Mouse (Mus musculus): Measurements from ENCODE around the gene N6amt1. TPM values are rescaled to one million over a fixed set of nuclear protein-coding genes. Genes with fewer than 3 reads are reported as not detected.

Gene N6amt1
- 10.6 TPM for polyA plus RNA-seq (2017; shearing (Covaris generic))

DNA sequence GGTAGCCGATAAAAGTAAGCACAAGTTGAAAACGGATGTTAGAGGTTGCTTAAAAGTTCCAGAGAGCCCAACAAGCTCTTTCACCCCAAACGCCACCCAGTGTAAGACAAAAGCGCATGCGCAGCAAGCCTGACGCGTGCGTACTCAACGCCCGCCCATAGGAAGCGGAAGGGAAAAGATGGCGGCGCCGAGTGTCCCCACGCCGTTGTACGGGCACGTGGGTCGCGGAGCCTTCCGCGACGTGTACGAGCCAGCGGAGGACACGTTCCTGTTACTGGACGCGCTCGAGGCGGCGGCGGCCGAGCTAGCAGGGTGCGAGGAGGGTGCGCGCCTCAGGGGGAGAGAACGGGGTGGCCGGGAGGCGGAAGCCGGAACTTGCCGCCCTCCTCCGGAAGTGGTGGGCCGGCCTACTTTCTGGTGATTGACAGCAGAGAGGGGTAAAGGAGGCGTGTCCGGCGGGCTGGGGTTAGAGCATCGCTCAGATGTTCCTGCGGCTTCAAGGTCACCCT lies at the start of gene N6amt1:
TSS of gene N6amt1 (plus strand) at position 111 of the 509 bp plus-strand sequence.

Other genes starting within 250 kb of the N6amt1 start
- gene Ltn1, start 78.4 kb downstream of the N6amt1 start, polyA plus RNA-seq (2017; shearing (Covaris generic)), result 31.2 TPM
- 9.0 TPM for gene Rwdd2b, start 86.4 kb downstream of the N6amt1 start, polyA plus RNA-seq (2017; shearing (Covaris generic))
- gene Usp16, start 100.5 kb downstream of the N6amt1 start, polyA plus RNA-seq (2017; shearing (Covaris generic)), result 94.0 TPM
- 295 TPM for gene Cct8, start 141.7 kb downstream of the N6amt1 start, polyA plus RNA-seq (2017; shearing (Covaris generic))
- gene Map3k7cl, start 199.1 kb downstream of the N6amt1 start, polyA plus RNA-seq (2017; shearing (Covaris generic)), result not detected

Measured in effector memory CD4-positive, alpha-beta T cell, adult 7 months (primary cell).